Mouse (Mus musculus): ENCODE measurements around the gene Bag6. TPM values are rescaled to one million over a fixed set of nuclear protein-coding genes. Genes with fewer than 3 reads are reported as not detected.
"Not testable (repeated sequence)": the region's sequence is repeated elsewhere in the genome, so short reads cannot be mapped to it uniquely, and the experiment has no call there.

The Bag6 gene
- polyA plus RNA-seq, 1 experiment from 2014 or later: 96.0 TPM

DNA sequence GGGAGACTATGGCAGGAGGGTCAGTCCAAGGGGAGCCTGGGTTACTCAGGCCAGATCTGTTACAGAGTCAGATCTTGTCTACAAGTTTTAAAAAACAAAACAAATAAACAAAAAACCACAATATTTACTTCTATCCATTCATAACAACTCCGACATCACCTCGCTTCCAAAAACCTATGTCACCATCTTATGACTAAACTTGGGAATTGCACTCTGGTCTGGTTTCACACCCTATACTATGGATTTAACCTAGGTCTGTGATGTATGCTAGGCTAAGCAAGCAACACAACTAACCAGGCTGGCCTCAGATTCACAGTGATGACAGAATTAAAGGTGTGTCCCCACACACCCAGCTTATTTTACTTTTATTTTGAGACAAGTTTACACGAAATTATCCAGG lies 28.5 kb upstream of the Bag6 start:
- Histone ChIP-seq H3K27me3 (ENCODE audit: control insufficient read depth, insufficient read depth, low read length) (no peaks in the 10 kb centered on the region), H3K9me3 (ENCODE audit: control insufficient read depth, low read length) (no peaks in the 10 kb centered on the region), H3K4me1 (ENCODE audit: control insufficient read depth, insufficient read depth, low read length) (peaks cover 8% of the 10 kb centered on the region), H3K4me3 (ENCODE audit: low read depth, low read length) (no peak overlapping the region), H3K36me3 (ENCODE audit: control insufficient read depth, insufficient read depth, low read length) (peaks cover under 1% of the 10 kb centered on the region; the same call in 1 of the 2 replicates), H3K9ac (ENCODE audit: low read length) (peak overlapping the region; percentile 65), H3K27ac (ENCODE audit: low read depth, low read length) (no peak overlapping the region), H3K4me2 (peak overlapping the region; percentile 39)
- no peak for ATAC-seq (ENCODE audit: low FRiP score)
- DNase-seq (ENCODE audit: low spot score, missing footprints): no peak
- 69% methylated on average over 3 of the region's 3 CpGs for WGBS

- Histone ChIP-seq H3K9ac (ENCODE audit: low read length) (no peak within 1 kb of the TSS), H3K27me3 (ENCODE audit: control insufficient read depth, insufficient read depth, low read length) (no peaks in the 10 kb centered on the region), H3K4me3 (ENCODE audit: low read depth, low read length) (no peak within 1 kb of the TSS), H3K36me3 (ENCODE audit: control insufficient read depth, insufficient read depth, low read length) (no peaks in the 10 kb centered on the region), H3K4me1 (ENCODE audit: control insufficient read depth, insufficient read depth, low read length) (peaks cover 8% of the 10 kb centered on the region), H3K4me2 (no peak within 1 kb of the TSS), H3K9me3 (ENCODE audit: control insufficient read depth, low read length) (no peaks in the 10 kb centered on the region), H3K27ac (ENCODE audit: low read depth, low read length) (no peak within 1 kb of the TSS)
- WGBS: 89% methylated on average over 6 of the region's 6 CpGs
- ATAC-seq (ENCODE audit: low FRiP score): no peak
- DNase-seq (ENCODE audit: low spot score, missing footprints): no peak
These were observed 26.9 kb upstream of the Bag6 start, which contains the start of gene Ly6g5c for GRCm38 (mm10) chr17:35108097-35108496. Gene Ly6g5c (plus strand): TSS chr17:35108279.

GRCm38 (mm10) chr17:35111774-35112173 lies 23.2 kb upstream of the Bag6 start:
- H3K4me1 ChIP-seq (ENCODE audit: control insufficient read depth, insufficient read depth, low read length): no peaks in the 10 kb centered on the region
- H3K4me3 ChIP-seq (ENCODE audit: low read depth, low read length): no peak overlapping the region
- no peak overlapping the region for H3K27ac ChIP-seq (ENCODE audit: low read depth, low read length)
- DNase-seq (ENCODE audit: low spot score, missing footprints) (no peak), ATAC-seq (ENCODE audit: low FRiP score) (no peak)
- no peak overlapping the region for H3K9ac ChIP-seq (ENCODE audit: low read length)
- no peaks in the 10 kb centered on the region for H3K9me3 ChIP-seq (ENCODE audit: control insufficient read depth, low read length)
- H3K36me3 ChIP-seq (ENCODE audit: control insufficient read depth, insufficient read depth, low read length): peaks cover 10% of the 10 kb centered on the region
- H3K4me2 ChIP-seq: no peak overlapping the region
- H3K27me3 ChIP-seq (ENCODE audit: control insufficient read depth, insufficient read depth, low read length): no peaks in the 10 kb centered on the region
- 75% methylated on average over 9 of the region's 9 CpGs for WGBS

DNA sequence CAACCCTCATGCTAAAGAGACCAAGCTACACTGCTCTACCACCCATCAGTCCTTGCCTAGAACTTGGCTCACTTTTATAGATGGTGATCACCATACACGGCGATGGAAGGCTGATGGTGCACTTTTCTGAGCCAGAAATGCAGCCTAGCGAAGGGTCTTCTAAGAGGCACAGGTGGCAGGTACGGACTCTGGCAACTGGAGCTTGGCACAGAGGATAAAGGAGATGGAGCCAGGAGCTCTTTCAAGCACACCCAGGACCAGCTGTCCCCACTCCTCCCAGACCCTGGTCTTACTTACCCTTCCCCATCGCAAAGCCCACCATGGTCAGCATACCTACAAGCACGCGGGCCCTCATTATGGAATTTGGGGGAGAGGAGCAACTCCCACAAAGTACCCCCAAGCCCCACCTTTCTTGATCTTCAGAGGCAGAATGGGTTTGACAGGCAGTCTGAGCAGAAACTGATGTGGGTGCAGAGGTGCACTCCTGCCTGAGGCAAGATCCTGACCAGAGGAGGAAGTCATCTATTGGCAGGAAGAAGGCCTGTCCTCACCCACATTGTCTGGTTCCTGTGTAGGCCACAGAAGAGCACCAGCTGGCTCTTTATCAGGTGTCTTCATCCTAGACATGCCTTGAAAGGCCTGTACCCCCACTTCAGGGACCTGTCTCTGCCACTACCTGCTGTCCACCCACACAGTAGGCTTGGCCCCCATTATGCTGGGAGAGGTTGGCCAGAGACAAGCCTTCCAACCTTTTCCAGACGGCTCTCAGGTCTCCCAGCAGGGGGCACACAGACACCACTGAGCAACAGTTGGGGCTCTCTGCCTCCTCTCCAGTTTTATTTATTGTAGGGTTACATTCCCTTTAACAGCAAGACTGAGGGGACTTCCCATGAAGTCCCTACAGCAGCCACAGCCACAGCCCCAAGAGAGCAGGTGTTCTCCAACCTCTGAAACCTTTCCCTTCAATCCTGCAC lies 19.6 kb upstream of the Bag6 start, which contains the start of gene Ly6g5b:
Ly6g5b (minus strand) TSS at position 383 of the 974 bp plus-strand sequence.
- H3K9ac ChIP-seq (ENCODE audit: low read length): no peak within 1 kb of the TSS; the same call in 1 of the 2 replicates
- H3K27ac ChIP-seq (ENCODE audit: low read depth, low read length): no peak within 1 kb of the TSS

DNA sequence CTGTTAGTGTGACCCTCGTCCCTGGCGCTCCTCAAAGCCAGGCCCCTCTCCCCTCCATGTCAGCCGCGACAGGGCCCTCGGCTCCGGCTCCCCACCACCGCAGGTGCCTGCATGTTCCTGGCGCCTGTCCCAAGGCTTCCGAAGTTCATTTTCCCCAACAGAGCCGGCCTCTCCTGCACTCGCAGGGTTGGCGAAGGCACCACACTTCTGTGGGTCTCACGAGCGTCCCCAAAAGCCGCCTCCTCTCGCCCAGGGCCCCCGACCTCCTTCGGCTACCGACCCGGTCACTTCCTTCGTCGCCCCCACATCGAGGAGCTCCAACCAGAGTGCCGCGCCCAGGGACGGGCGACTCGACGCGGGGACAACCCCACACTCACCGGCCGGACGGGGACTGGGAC lies 14.2 kb upstream of the Bag6 start:
- peak overlapping the region; percentile 86 for H3K4me3 ChIP-seq (ENCODE audit: low read depth, low read length)
- peaks cover 14% of the 10 kb centered on the region for H3K36me3 ChIP-seq (ENCODE audit: control insufficient read depth, insufficient read depth, low read length)
- no peaks in the 10 kb centered on the region for H3K9me3 ChIP-seq (ENCODE audit: control insufficient read depth, low read length)
- DNase-seq (ENCODE audit: low spot score, missing footprints): peak; percentile 86
- ATAC-seq (ENCODE audit: low FRiP score): no peak; the same call in 1 of the 2 replicates
- WGBS: under 1% methylated on average over 33 of the region's 33 CpGs
- peaks cover 13% of the 10 kb centered on the region for H3K4me1 ChIP-seq (ENCODE audit: control insufficient read depth, insufficient read depth, low read length)
- peak overlapping the region; percentile 88 for H3K9ac ChIP-seq (ENCODE audit: low read length)
- no peaks in the 10 kb centered on the region for H3K27me3 ChIP-seq (ENCODE audit: control insufficient read depth, insufficient read depth, low read length)
- H3K4me2 ChIP-seq: peak overlapping the region; percentile 98
- H3K27ac ChIP-seq (ENCODE audit: low read depth, low read length): no peak overlapping the region

More for the DNA sequence above, 19.6 kb upstream of the Bag6 start, which contains the start of gene Ly6g5b:
- no peak for ATAC-seq (ENCODE audit: low FRiP score)
- H3K36me3 ChIP-seq (ENCODE audit: control insufficient read depth, insufficient read depth, low read length): peaks cover 18% of the 10 kb centered on the region
- WGBS: 87% methylated on average over 8 of the region's 8 CpGs
- H3K4me2 ChIP-seq: no peak within 1 kb of the TSS
- no peak within 1 kb of the TSS for H3K4me3 ChIP-seq (ENCODE audit: low read depth, low read length)
- H3K27me3 ChIP-seq (ENCODE audit: control insufficient read depth, insufficient read depth, low read length): no peaks in the 10 kb centered on the region
- no peak for DNase-seq (ENCODE audit: low spot score, missing footprints)
- H3K9me3 ChIP-seq (ENCODE audit: control insufficient read depth, low read length): no peaks in the 10 kb centered on the region
- peaks cover 4% of the 10 kb centered on the region for H3K4me1 ChIP-seq (ENCODE audit: control insufficient read depth, insufficient read depth, low read length)

- peaks cover 10% of the 10 kb centered on the region for H3K36me3 ChIP-seq (ENCODE audit: control insufficient read depth, insufficient read depth, low read length)
- peak; percentile 95 for ATAC-seq (ENCODE audit: low FRiP score)
- no peaks in the 10 kb centered on the region for H3K9me3 ChIP-seq (ENCODE audit: control insufficient read depth, low read length)
- WGBS: under 1% methylated on average over 49 of the region's 50 CpGs
- H3K4me1 ChIP-seq (ENCODE audit: control insufficient read depth, insufficient read depth, low read length): peaks cover 15% of the 10 kb centered on the region
- H3K9ac ChIP-seq (ENCODE audit: low read length): peak within 1 kb of the TSS; percentile 88
- H3K4me2 ChIP-seq: peak within 1 kb of the TSS; percentile 98
- DNase-seq (ENCODE audit: low spot score, missing footprints): peak; percentile 98
- H3K27ac ChIP-seq (ENCODE audit: low read depth, low read length): peak within 1 kb of the TSS; percentile 86
- H3K4me3 ChIP-seq (ENCODE audit: low read depth, low read length): peak within 1 kb of the TSS; percentile 86
- no peaks in the 10 kb centered on the region for H3K27me3 ChIP-seq (ENCODE audit: control insufficient read depth, insufficient read depth, low read length)
These were observed 13.7 kb upstream of the Bag6 start, which contains the start of gene Gpank1 for GRCm38 (mm10) chr17:35121143-35121799. Gene Gpank1 (plus strand): TSS chr17:35121455.

DNA sequence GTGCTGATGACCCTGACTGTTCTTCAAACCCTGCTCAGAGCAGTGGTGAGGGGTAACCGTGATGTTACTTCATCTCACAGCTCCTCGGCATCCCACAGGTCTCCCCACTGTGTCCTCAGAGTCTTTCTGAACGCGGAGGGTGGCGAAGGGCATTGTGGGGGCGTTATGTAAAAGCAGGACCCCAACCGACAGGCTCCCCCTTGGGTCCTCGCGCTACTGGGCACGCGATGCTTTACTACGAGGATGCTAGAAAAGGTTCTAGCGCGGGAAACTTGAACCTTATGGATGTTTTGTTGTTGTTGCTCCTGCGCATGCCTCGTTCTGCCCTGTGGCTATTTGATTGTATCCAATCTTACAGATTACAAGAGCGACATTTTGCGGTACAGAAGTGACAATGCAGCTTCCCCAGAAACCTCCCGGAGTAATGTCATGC lies 13.1 kb upstream of the Bag6 start, which contains the start of gene Csnk2b:
Csnk2b (minus strand) TSS at position 183 of the 433 bp plus-strand sequence.
- Histone ChIP-seq H3K4me3 (ENCODE audit: low read depth, low read length) (peak within 1 kb of the TSS; percentile 86), H3K4me2 (peak within 1 kb of the TSS; percentile 98), H3K36me3 (ENCODE audit: control insufficient read depth, insufficient read depth, low read length) (peaks cover 8% of the 10 kb centered on the region), H3K27ac (ENCODE audit: low read depth, low read length) (peak within 1 kb of the TSS; percentile 86), H3K9me3 (ENCODE audit: control insufficient read depth, low read length) (no peaks in the 10 kb centered on the region), H3K9ac (ENCODE audit: low read length) (peak within 1 kb of the TSS; percentile 88), H3K4me1 (ENCODE audit: control insufficient read depth, insufficient read depth, low read length) (peaks cover 20% of the 10 kb centered on the region), H3K27me3 (ENCODE audit: control insufficient read depth, insufficient read depth, low read length) (no peaks in the 10 kb centered on the region)
- DNase-seq (ENCODE audit: low spot score, missing footprints): peak; percentile 93
- WGBS: under 1% methylated on average over 19 of the region's 19 CpGs
- no peak for ATAC-seq (ENCODE audit: low FRiP score)

DNA sequence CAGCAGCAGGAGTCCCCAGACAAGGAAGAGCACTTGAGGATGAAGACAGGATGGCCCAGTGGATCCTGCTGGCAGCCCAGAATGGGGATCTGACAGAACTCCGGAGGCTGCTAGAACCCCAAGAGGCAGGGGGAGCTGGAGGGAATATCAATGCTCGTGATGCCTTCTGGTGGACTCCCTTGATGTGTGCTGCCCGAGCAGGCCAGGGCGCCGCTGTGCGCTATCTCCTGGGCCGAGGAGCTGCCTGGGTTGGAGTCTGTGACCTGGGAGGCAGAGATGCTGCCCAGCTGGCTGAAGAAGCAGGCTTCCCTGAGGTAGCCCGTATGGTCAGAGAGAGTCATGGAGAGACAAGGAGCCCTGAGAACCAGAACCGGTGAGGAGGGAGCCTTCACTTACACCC lies 11.7 kb upstream of the Bag6 start:
- 94% methylated on average over 9 of the region's 9 CpGs for WGBS

More for the DNA sequence above, 11.7 kb upstream of the Bag6 start:
- peaks cover 23% of the 10 kb centered on the region for H3K4me1 ChIP-seq (ENCODE audit: control insufficient read depth, insufficient read depth, low read length)
- not testable (repeated sequence) for H3K9me3 ChIP-seq (ENCODE audit: control insufficient read depth, low read length); H3K4me3 ChIP-seq (ENCODE audit: low read depth, low read length); H3K27me3 ChIP-seq (ENCODE audit: control insufficient read depth, insufficient read depth, low read length); H3K27ac ChIP-seq (ENCODE audit: low read depth, low read length); H3K36me3 ChIP-seq (ENCODE audit: control insufficient read depth, insufficient read depth, low read length); DNase-seq (ENCODE audit: low spot score, missing footprints); H3K9ac ChIP-seq (ENCODE audit: low read length); H3K4me2 ChIP-seq; ATAC-seq (ENCODE audit: low FRiP score)

Data from midbrain, embryonic 11.5 days (tissue).